Mouse (Mus musculus): ENCODE data around the gene Slc6a4. TPM values are rescaled to one million over a fixed set of nuclear protein-coding genes. Genes with fewer than 3 reads are reported as not detected.
A peak's percentile ranks its signal among the peaks of the same experiment; 100 is the strongest.

Slc6a4 gene
- polyA plus RNA-seq (2012; rRNA removed), result 0.04 TPM in 1 of 2 replicates, not detected in the other

- no peak within 1 kb of the TSS for H3K27ac ChIP-seq (ENCODE audit: insufficient read depth, low read length)
These were observed at the start of gene Slc6a4 for GRCm38 (mm10) chr11:76997916-76998704. Gene Slc6a4 (plus strand): TSS chr11:76998603.

DNA sequence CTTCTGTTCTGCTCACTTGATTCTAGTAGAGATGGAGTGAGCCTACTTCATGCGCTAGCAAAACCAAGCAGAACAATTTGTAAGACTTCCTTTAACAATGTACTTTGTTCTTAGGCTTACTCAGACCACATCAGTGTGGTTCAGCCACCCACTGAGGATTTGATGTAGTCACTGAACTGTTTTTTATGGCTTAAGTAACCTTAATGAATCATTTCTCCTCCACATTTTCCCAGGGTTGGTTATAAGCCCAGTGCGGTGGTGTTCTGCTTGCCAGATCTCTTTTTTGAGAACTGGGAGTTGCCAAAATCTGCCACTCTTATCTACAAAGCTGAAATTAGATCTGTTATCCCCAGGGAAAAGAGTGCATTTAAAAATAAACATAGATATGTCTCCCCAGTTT, 44.9 kb upstream of the Slc6a4 start:
- H3K27ac ChIP-seq (ENCODE audit: insufficient read depth, low read length), result no peak overlapping the region
- H3K4me1 ChIP-seq (ENCODE audit: control insufficient read depth, insufficient read depth, low read length), result no peaks in the 10 kb centered on the region; the same call in 1 of the 2 replicates
- no peak overlapping the region for H3K4me3 ChIP-seq (ENCODE audit: insufficient read depth, low read length)
- no peak for TF ChIP-seq POLR2A (IDR thresholded peaks at IDR 0.05; ENCODE audit: extremely low read depth, insufficient read depth, low read length)
- no peak for TF ChIP-seq CTCF (IDR thresholded peaks at IDR 0.05; ENCODE audit: extremely low read depth, insufficient read depth, low read length)

More at GRCm38 (mm10) chr11:76997916-76998704, at the start of gene Slc6a4:
- TF ChIP-seq CTCF (IDR thresholded peaks at IDR 0.05; ENCODE audit: extremely low read depth, insufficient read depth, low read length), result no peak
- TF ChIP-seq POLR2A (IDR thresholded peaks at IDR 0.05; ENCODE audit: extremely low read depth, insufficient read depth, low read length), result no peak
- H3K4me3 ChIP-seq (ENCODE audit: insufficient read depth, low read length), result peak within 1 kb of the TSS; percentile 31
- peaks cover 3% of the 10 kb centered on the region; the same call in 1 of the 2 replicates for H3K4me1 ChIP-seq (ENCODE audit: control insufficient read depth, insufficient read depth, low read length)

DNA sequence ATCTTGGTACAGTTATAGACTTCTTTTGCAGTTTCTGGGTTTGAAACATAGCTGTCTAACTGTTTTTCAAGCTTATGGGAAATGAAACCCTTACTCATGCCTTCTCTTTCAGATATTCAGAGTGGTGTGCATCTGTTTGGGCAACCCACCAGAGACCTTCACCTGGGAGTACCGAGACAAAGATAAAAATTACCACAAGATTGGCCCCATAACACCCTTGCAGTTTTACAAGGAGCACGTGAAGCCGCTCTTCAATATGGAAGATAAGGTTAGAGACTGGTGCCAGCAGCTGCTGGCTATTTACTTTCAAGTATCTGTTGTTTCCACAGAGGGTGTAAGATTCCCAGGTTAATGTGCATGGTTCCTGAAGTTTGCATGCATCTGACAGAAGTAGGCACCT, 32.7 kb upstream of the Slc6a4 start:
- TF ChIP-seq POLR2A (IDR thresholded peaks at IDR 0.05; ENCODE audit: extremely low read depth, insufficient read depth, low read length), result no peak
- TF ChIP-seq CTCF (IDR thresholded peaks at IDR 0.05; ENCODE audit: extremely low read depth, insufficient read depth, low read length), result no peak
- Histone ChIP-seq H3K4me1 (ENCODE audit: control insufficient read depth, insufficient read depth, low read length) (no peaks in the 10 kb centered on the region), H3K27ac (ENCODE audit: insufficient read depth, low read length) (no peak overlapping the region), H3K4me3 (ENCODE audit: insufficient read depth, low read length) (no peak overlapping the region)

DNA sequence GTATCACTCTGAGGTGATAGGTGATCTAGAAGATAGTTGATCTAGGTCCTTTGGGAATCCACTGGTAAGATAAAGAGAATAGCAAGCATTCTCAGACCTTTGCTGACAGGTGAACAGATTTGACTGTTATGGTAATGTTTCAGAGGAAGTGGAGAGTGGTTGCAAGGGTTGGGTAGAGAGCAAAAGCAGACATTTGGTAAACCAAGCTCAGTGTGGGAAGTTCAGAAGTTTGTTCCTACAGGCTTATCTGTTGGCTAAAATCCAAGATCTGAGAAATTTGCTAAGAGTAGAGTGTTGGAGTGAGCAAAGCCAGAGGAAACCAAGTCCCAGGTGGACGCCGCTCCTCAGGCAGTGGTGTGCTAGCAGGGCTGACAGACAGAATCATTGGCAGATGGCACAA, 28.1 kb upstream of the Slc6a4 start:
- Histone ChIP-seq H3K4me3 (ENCODE audit: insufficient read depth, low read length) (no peak overlapping the region), H3K27ac (ENCODE audit: insufficient read depth, low read length) (no peak overlapping the region), H3K4me1 (ENCODE audit: control insufficient read depth, insufficient read depth, low read length) (no peaks in the 10 kb centered on the region)
- TF ChIP-seq CTCF (IDR thresholded peaks at IDR 0.05; ENCODE audit: extremely low read depth, insufficient read depth, low read length) (no peak), POLR2A (IDR thresholded peaks at IDR 0.05; ENCODE audit: extremely low read depth, insufficient read depth, low read length) (no peak)

- Histone ChIP-seq H3K4me1 (ENCODE audit: control insufficient read depth, insufficient read depth, low read length) (no peaks in the 10 kb centered on the region), H3K4me3 (ENCODE audit: insufficient read depth, low read length) (no peak overlapping the region), H3K27ac (ENCODE audit: insufficient read depth, low read length) (no peak overlapping the region)
- no peak for TF ChIP-seq CTCF (IDR thresholded peaks at IDR 0.05; ENCODE audit: extremely low read depth, insufficient read depth, low read length)
These were observed 23.6 kb upstream of the Slc6a4 start for GRCm38 (mm10) chr11:76974680-76975319.

- Histone ChIP-seq H3K4me3 (ENCODE audit: insufficient read depth, low read length) (no peak overlapping the region), H3K4me1 (ENCODE audit: control insufficient read depth, insufficient read depth, low read length) (no peaks in the 10 kb centered on the region), H3K27ac (ENCODE audit: insufficient read depth, low read length) (no peak overlapping the region)
- TF ChIP-seq CTCF (IDR thresholded peaks at IDR 0.05; ENCODE audit: extremely low read depth, insufficient read depth, low read length) (no peak), POLR2A (IDR thresholded peaks at IDR 0.05; ENCODE audit: extremely low read depth, insufficient read depth, low read length) (no peak)
These were observed 16.7 kb upstream of the Slc6a4 start for GRCm38 (mm10) chr11:76981570-76982141.

GRCm38 (mm10) chr11:76982415-76982814, 16.0 kb upstream of the Slc6a4 start:
- no peak overlapping the region for H3K27ac ChIP-seq (ENCODE audit: insufficient read depth, low read length)
- TF ChIP-seq CTCF (IDR thresholded peaks at IDR 0.05; ENCODE audit: extremely low read depth, insufficient read depth, low read length) (no peak), POLR2A (IDR thresholded peaks at IDR 0.05; ENCODE audit: extremely low read depth, insufficient read depth, low read length) (no peak)
- H3K4me3 ChIP-seq (ENCODE audit: insufficient read depth, low read length), result no peak overlapping the region
- H3K4me1 ChIP-seq (ENCODE audit: control insufficient read depth, insufficient read depth, low read length), result no peaks in the 10 kb centered on the region

DNA sequence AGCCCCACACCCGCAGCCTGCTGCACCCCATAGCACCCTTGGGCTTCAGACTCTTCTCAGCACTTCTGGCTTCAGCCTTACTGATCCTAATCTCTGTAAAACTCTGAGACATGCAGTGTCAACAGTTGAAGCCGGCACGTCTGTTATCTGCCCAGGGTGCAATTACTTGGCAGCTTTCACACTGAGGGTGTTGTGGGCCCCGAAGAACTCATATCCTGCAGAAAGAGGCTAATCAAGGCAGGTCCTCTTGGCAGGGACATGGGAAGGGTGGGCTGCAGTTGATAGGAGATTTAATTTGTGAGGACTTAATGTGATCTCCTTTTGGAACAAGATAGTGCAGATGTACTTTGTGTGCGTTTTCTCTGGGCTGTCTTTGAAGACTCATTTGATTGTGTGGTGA, 14.8 kb upstream of the Slc6a4 start:
- TF ChIP-seq POLR2A (IDR thresholded peaks at IDR 0.05; ENCODE audit: extremely low read depth, insufficient read depth, low read length), result no peak
- no peak for TF ChIP-seq CTCF (IDR thresholded peaks at IDR 0.05; ENCODE audit: extremely low read depth, insufficient read depth, low read length)
- no peaks in the 10 kb centered on the region for H3K4me1 ChIP-seq (ENCODE audit: control insufficient read depth, insufficient read depth, low read length)
- H3K27ac ChIP-seq (ENCODE audit: insufficient read depth, low read length), result no peak overlapping the region
- H3K4me3 ChIP-seq (ENCODE audit: insufficient read depth, low read length), result no peak overlapping the region

- no peak overlapping the region for H3K4me3 ChIP-seq (ENCODE audit: insufficient read depth, low read length)
- no peak overlapping the region for H3K27ac ChIP-seq (ENCODE audit: insufficient read depth, low read length)
- H3K4me1 ChIP-seq (ENCODE audit: control insufficient read depth, insufficient read depth, low read length), result no peaks in the 10 kb centered on the region
- TF ChIP-seq CTCF (IDR thresholded peaks at IDR 0.05; ENCODE audit: extremely low read depth, insufficient read depth, low read length), result no peak
- TF ChIP-seq POLR2A (IDR thresholded peaks at IDR 0.05; ENCODE audit: extremely low read depth, insufficient read depth, low read length), result no peak
These were observed 14.2 kb upstream of the Slc6a4 start for GRCm38 (mm10) chr11:76984173-76984572.

Data from cortical plate, adult 2 months (tissue).